Mouse (Mus musculus) lung, postnatal 0 days (tissue): ENCODE data around the gene Iqsec1.

ENCODE experiments used
- CTCF ChIP-seq: IDR thresholded peaks from 2 replicates; pipeline ENCODE4 v1.5.1; 2016; ENCODE audit warnings: antibody characterized with exemption, mild to moderate bottlenecking
- EP300 ChIP-seq: IDR thresholded peaks from 2 replicates; pipeline ENCODE4 v1.6.1; 2016; ENCODE audit warnings: antibody characterized with exemption, mild to moderate bottlenecking, control low read depth

- TF ChIP-seq CTCF, result no peak
- TF ChIP-seq EP300, result no peak
Observed at GRCm38 (mm10) chr6:90786589-90786988, 201.9 kb downstream of the Iqsec1 start.
